Mouse (Mus musculus): ENCODE measurements around the gene Fryl. TPM values are rescaled to one million over a fixed set of nuclear protein-coding genes. Genes with fewer than 3 reads are reported as not detected.

Gene Fryl
- total and polyA plus RNA-seq, 2 experiments from 2014 or later = 17.7 to 53.6 TPM

- Histone ChIP-seq H3K27ac (ENCODE audit: low read depth, low read length) (peak within 1 kb of the TSS; percentile 94), H3K9me3 (ENCODE audit: low read length) (no peaks in the 10 kb centered on the region), H3K9ac (peak within 1 kb of the TSS; percentile 98), H3K4me2 (ENCODE audit: low read depth) (peak within 1 kb of the TSS; percentile 51), H3K36me3 (ENCODE audit: insufficient read depth) (no peaks in the 10 kb centered on the region), H3K27me3 (ENCODE audit: insufficient read depth, low read length) (no peaks in the 10 kb centered on the region), H3K4me1 (ENCODE audit: insufficient read depth) (peaks cover 5% of the 10 kb centered on the region; the same call in 1 of the 2 replicates), H3K4me3 (ENCODE audit: low read depth, low read length) (peak within 1 kb of the TSS; percentile 99)
- DNase-seq (peak; percentile 98), ATAC-seq (peak; percentile 100)
- TF ChIP-seq CTCF (IDR thresholded peaks at IDR 0.05; ENCODE audit: low read depth) = peak; percentile 45
- WGBS = 3% methylated on average over 58 of the region's 58 CpGs
These were observed 36.4 kb upstream of the Fryl start, which contains the start of gene Ociad1 for GRCm38 (mm10) chr5:73292502-73293457. TSS of gene Ociad1 (plus strand) at chr5:73292784.

- H3K36me3 ChIP-seq (ENCODE audit: insufficient read depth) = no peaks in the 10 kb centered on the region
- H3K27me3 ChIP-seq (ENCODE audit: insufficient read depth, low read length) = no peaks in the 10 kb centered on the region
- H3K4me1 ChIP-seq (ENCODE audit: insufficient read depth) = peaks cover 5% of the 10 kb centered on the region; the same call in 1 of the 2 replicates
- no peaks in the 10 kb centered on the region for H3K9me3 ChIP-seq (ENCODE audit: low read length)
- H3K4me3 ChIP-seq (ENCODE audit: low read depth, low read length) = no peak overlapping the region
- H3K27ac ChIP-seq (ENCODE audit: low read depth, low read length) = no peak overlapping the region
- DNase-seq = no peak
- WGBS = 57% methylated on average over 2 of the region's 2 CpGs
- no peak for TF ChIP-seq CTCF (IDR thresholded peaks at IDR 0.05; ENCODE audit: low read depth)
- no peak overlapping the region for H3K4me2 ChIP-seq (ENCODE audit: low read depth)
- H3K9ac ChIP-seq = no peak overlapping the region
- ATAC-seq = no peak
These were observed 33.5 kb upstream of the Fryl start for GRCm38 (mm10) chr5:73289900-73290299.

GRCm38 (mm10) chr5:73286603-73287002 lies 30.2 kb upstream of the Fryl start:
- Histone ChIP-seq H3K4me2 (ENCODE audit: low read depth) (no peak overlapping the region), H3K4me1 (ENCODE audit: insufficient read depth) (no peaks in the 10 kb centered on the region), H3K27ac (ENCODE audit: low read depth, low read length) (no peak overlapping the region), H3K9me3 (ENCODE audit: low read length) (no peaks in the 10 kb centered on the region), H3K4me3 (ENCODE audit: low read depth, low read length) (no peak overlapping the region), H3K9ac (no peak overlapping the region), H3K36me3 (ENCODE audit: insufficient read depth) (no peaks in the 10 kb centered on the region), H3K27me3 (ENCODE audit: insufficient read depth, low read length) (no peaks in the 10 kb centered on the region)
- DNase-seq (no peak), ATAC-seq (no peak)
- TF ChIP-seq CTCF (IDR thresholded peaks at IDR 0.05; ENCODE audit: low read depth) = no peak
- 78% methylated on average over 5 of the region's 5 CpGs for WGBS

GRCm38 (mm10) chr5:73285470-73285978 lies 29.1 kb upstream of the Fryl start:
- no peak for TF ChIP-seq CTCF (IDR thresholded peaks at IDR 0.05; ENCODE audit: low read depth)
- WGBS = 95% methylated on average over 3 of the region's 3 CpGs
- H3K4me3 ChIP-seq (ENCODE audit: low read depth, low read length) = no peak overlapping the region
- no peak overlapping the region for H3K27ac ChIP-seq (ENCODE audit: low read depth, low read length)
- no peak overlapping the region for H3K4me2 ChIP-seq (ENCODE audit: low read depth)
- H3K9ac ChIP-seq = no peak overlapping the region
- no peaks in the 10 kb centered on the region for H3K36me3 ChIP-seq (ENCODE audit: insufficient read depth)
- H3K27me3 ChIP-seq (ENCODE audit: insufficient read depth, low read length) = no peaks in the 10 kb centered on the region
- ATAC-seq (no peak), DNase-seq (no peak)
- H3K4me1 ChIP-seq (ENCODE audit: insufficient read depth) = no peaks in the 10 kb centered on the region
- H3K9me3 ChIP-seq (ENCODE audit: low read length) = no peaks in the 10 kb centered on the region

GRCm38 (mm10) chr5:73284046-73284445 lies 27.6 kb upstream of the Fryl start:
- no peak overlapping the region for H3K27ac ChIP-seq (ENCODE audit: low read depth, low read length)
- H3K4me2 ChIP-seq (ENCODE audit: low read depth) = no peak overlapping the region
- H3K27me3 ChIP-seq (ENCODE audit: insufficient read depth, low read length) = no peaks in the 10 kb centered on the region
- no peak for DNase-seq
- ATAC-seq = no peak
- 0 out of 2 replicates have a peak, but pooled peaks cover 5% of the 10 kb centered on the region for H3K4me1 ChIP-seq (ENCODE audit: insufficient read depth)
- H3K4me3 ChIP-seq (ENCODE audit: low read depth, low read length) = no peak overlapping the region
- H3K9ac ChIP-seq = no peak overlapping the region
- TF ChIP-seq CTCF (IDR thresholded peaks at IDR 0.05; ENCODE audit: low read depth) = no peak
- no peaks in the 10 kb centered on the region for H3K36me3 ChIP-seq (ENCODE audit: insufficient read depth)
- H3K9me3 ChIP-seq (ENCODE audit: low read length) = no peaks in the 10 kb centered on the region

- TF ChIP-seq CTCF (IDR thresholded peaks at IDR 0.05; ENCODE audit: low read depth) = no peak
- 68% methylated on average over 4 of the region's 4 CpGs for WGBS
- Histone ChIP-seq H3K9me3 (ENCODE audit: low read length) (no peaks in the 10 kb centered on the region), H3K27ac (ENCODE audit: low read depth, low read length) (no peak overlapping the region), H3K9ac (no peak overlapping the region), H3K4me2 (ENCODE audit: low read depth) (no peak overlapping the region), H3K36me3 (ENCODE audit: insufficient read depth) (no peaks in the 10 kb centered on the region), H3K4me3 (ENCODE audit: low read depth, low read length) (no peak overlapping the region), H3K27me3 (ENCODE audit: insufficient read depth, low read length) (no peaks in the 10 kb centered on the region), H3K4me1 (ENCODE audit: insufficient read depth) (0 out of 2 replicates have a peak, but pooled peaks cover 5% of the 10 kb centered on the region)
- ATAC-seq = no peak
- no peak for DNase-seq
These were observed 24.1 kb upstream of the Fryl start for GRCm38 (mm10) chr5:73280567-73280850.
